Mouse (Mus musculus) hindbrain, embryonic 15.5 days (tissue): Measurements from ENCODE around the gene Sh3bp2. TPM values are rescaled to one million over a fixed set of nuclear protein-coding genes. Genes with fewer than 3 reads are reported as not detected.

Experiments
- ATAC-seq: fragments of 200-750 bp; cut with Nextera tagmentation; 2 replicates; pipeline ENCODE4 v1.8.0; 2017; ENCODE audit warnings: low read depth, moderate number of reproducible peaks, moderate TSS enrichment; ENCODE audit not compliant: low FRiP score
- H3K27ac ChIP-seq: fragments of 300-500 bp; sonication (generic); replicated peaks from 2 replicates; pipeline ENCODE4 v1.5.1; 2015; ENCODE audit warnings: mild to moderate bottlenecking, inconsistent platforms
- H3K27me3 ChIP-seq: fragments of 300-500 bp; sonication (generic); 2 replicates; pipeline ENCODE4 v1.6.1; 2015; ENCODE audit warnings: control low read depth, inconsistent platforms
- H3K36me3 ChIP-seq: fragments of 300-500 bp; sonication (generic); 2 replicates; pipeline ENCODE4 v1.6.1; 2015; ENCODE audit warnings: control low read depth, inconsistent platforms
- H3K4me1 ChIP-seq: fragments of 300-500 bp; sonication (generic); replicated peaks from 2 replicates; pipeline ENCODE4 v1.6.1; 2015; ENCODE audit warnings: control low read depth, inconsistent platforms
- H3K4me2 ChIP-seq: fragments of 300-500 bp; sonication (generic); 2 replicates; pipeline ENCODE4 v1.6.1; 2015; ENCODE audit warnings: moderate library complexity, mild to moderate bottlenecking, inconsistent platforms
- H3K4me3 ChIP-seq: fragments of 300-500 bp; sonication (generic); 2 replicates; pipeline ENCODE4 v1.5.1; 2015; ENCODE audit warnings: mild to moderate bottlenecking, inconsistent platforms
- H3K9ac ChIP-seq: fragments of 300-500 bp; sonication (generic); 2 replicates; pipeline ENCODE4 v1.6.1; 2015; ENCODE audit warnings: inconsistent platforms
- H3K9me3 ChIP-seq: fragments of 300-500 bp; sonication (generic); 2 replicates; pipeline ENCODE4 v1.6.1; 2016; ENCODE audit warnings: control low read depth, inconsistent platforms
- WGBS: fragments of 180-500 bp; shearing (Covaris S2); methylation state at CpG from one replicate; pipeline ENCODE4 v1.1.7; 2015; 5-methylcytosine and 5-hydroxymethylcytosine counted together
- polyA plus RNA-seq: library from polyadenylated mRNA; unstranded; fragments of >200 nt; fragmentation: Nextera tagmentation; extraction: Ambion mirVana; gene quantifications from 2 replicates; pipeline ENCODE4 v1.2.1, GENCODE M21; 2015

The Sh3bp2 gene
- polyA plus RNA-seq, 1 experiment from 2014 or later = 20.6 TPM

- Histone ChIP-seq H3K4me2 (no peak overlapping the region), H3K4me3 (no peak overlapping the region), H3K9ac (no peak overlapping the region), H3K27me3 (0 out of 2 replicates have a peak, but pooled peaks cover 2% of the 10 kb centered on the region), H3K4me1 (peaks cover 7% of the 10 kb centered on the region; the same call in 1 of the 2 replicates), H3K27ac (no peak overlapping the region), H3K9me3 (no peaks in the 10 kb centered on the region), H3K36me3 (no peaks in the 10 kb centered on the region)
- ATAC-seq = no peak
- WGBS = 81% methylated on average over 5 of the region's 5 CpGs
Measured at GRCm38 (mm10) chr5:34528724-34529123, 3.1 kb downstream of the Sh3bp2 start.

DNA sequence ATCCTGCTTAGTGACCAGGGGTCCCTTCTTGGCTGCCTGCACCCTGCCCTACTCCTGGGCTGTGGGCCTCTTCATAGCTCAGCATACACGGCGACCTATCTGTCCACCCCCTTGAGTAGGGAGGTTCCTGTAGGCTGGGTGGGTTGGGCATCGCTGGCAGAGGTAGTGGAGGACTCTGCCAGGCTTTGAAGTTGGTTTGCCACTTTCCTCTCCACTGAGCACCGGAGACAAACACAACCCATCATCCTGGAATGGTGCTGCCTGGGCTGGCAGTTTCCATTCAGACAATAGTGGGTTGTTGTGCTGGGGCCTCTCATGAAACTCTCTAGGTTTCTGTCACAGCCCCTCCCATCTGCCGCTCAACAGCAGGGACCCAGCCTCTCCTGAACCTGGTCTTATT lies 4.5 kb downstream of the Sh3bp2 start:
- 80% methylated on average over 5 of the region's 5 CpGs for WGBS
- H3K9ac ChIP-seq = no peak overlapping the region
- H3K4me2 ChIP-seq = no peak overlapping the region

DNA sequence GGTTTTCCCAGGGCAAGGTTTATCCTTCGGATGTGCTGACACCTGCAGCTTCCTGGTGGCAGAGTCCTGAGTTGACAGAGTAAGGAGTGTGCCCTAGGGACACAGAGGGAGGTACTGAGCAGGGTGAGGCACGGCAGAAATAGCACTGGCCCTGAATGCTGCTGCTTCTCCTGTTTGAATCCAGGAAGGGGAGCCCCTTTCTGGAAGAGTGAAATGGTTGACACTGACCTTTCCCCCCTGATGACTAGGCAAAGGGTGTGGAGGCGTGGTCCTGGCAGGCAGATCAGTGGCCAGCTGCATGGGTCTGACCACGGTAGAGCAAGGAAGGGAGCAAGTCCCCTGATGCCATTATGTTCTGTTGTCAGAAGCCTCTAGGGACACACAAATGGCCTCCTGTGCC lies 5.0 kb downstream of the Sh3bp2 start:
- no peaks in the 10 kb centered on the region for H3K9me3 ChIP-seq
- no peaks in the 10 kb centered on the region for H3K36me3 ChIP-seq
- 55% methylated on average over 4 of the region's 4 CpGs for WGBS
- no peak for ATAC-seq
- H3K4me1 ChIP-seq = peaks cover 5% of the 10 kb centered on the region; the same call in 1 of the 2 replicates
- H3K27ac ChIP-seq = no peak overlapping the region
- H3K9ac ChIP-seq = no peak overlapping the region
- H3K4me3 ChIP-seq = no peak overlapping the region
- H3K27me3 ChIP-seq = no peaks in the 10 kb centered on the region
- no peak overlapping the region for H3K4me2 ChIP-seq

More for the DNA sequence above, 4.5 kb downstream of the Sh3bp2 start:
- no peaks in the 10 kb centered on the region for H3K36me3 ChIP-seq
- no peak overlapping the region for H3K27ac ChIP-seq
- H3K4me1 ChIP-seq = peaks cover 7% of the 10 kb centered on the region; the same call in 1 of the 2 replicates
- H3K4me3 ChIP-seq = no peak overlapping the region
- no peak for ATAC-seq
- no peaks in the 10 kb centered on the region for H3K9me3 ChIP-seq
- no peaks in the 10 kb centered on the region for H3K27me3 ChIP-seq

GRCm38 (mm10) chr5:34533066-34533465 lies 7.4 kb downstream of the Sh3bp2 start:
- Histone ChIP-seq H3K9ac (no peak overlapping the region), H3K36me3 (no peaks in the 10 kb centered on the region), H3K9me3 (no peaks in the 10 kb centered on the region), H3K4me2 (no peak overlapping the region), H3K4me1 (no peaks in the 10 kb centered on the region), H3K4me3 (no peak overlapping the region), H3K27me3 (no peaks in the 10 kb centered on the region), H3K27ac (no peak overlapping the region)
- 76% methylated on average over 5 of the region's 5 CpGs for WGBS
- no peak for ATAC-seq

GRCm38 (mm10) chr5:34533820-34534219 lies 8.2 kb downstream of the Sh3bp2 start:
- Histone ChIP-seq H3K4me2 (no peak overlapping the region), H3K27ac (no peak overlapping the region), H3K9me3 (no peaks in the 10 kb centered on the region), H3K4me1 (no peaks in the 10 kb centered on the region), H3K27me3 (no peaks in the 10 kb centered on the region), H3K9ac (no peak overlapping the region), H3K36me3 (no peaks in the 10 kb centered on the region), H3K4me3 (no peak overlapping the region)
- no peak for ATAC-seq
- WGBS = 70% methylated on average over 3 of the region's 3 CpGs

GRCm38 (mm10) chr5:34534776-34535581 lies 9.3 kb downstream of the Sh3bp2 start:
- WGBS = 74% methylated on average over 5 of the region's 5 CpGs
- ATAC-seq = no peak
- no peak overlapping the region for H3K27ac ChIP-seq
- H3K9ac ChIP-seq = no peak overlapping the region
- H3K4me1 ChIP-seq = no peaks in the 10 kb centered on the region
- no peaks in the 10 kb centered on the region for H3K9me3 ChIP-seq
- no peak overlapping the region for H3K4me2 ChIP-seq
- no peaks in the 10 kb centered on the region for H3K36me3 ChIP-seq
- no peak overlapping the region for H3K4me3 ChIP-seq
- H3K27me3 ChIP-seq = no peaks in the 10 kb centered on the region

DNA sequence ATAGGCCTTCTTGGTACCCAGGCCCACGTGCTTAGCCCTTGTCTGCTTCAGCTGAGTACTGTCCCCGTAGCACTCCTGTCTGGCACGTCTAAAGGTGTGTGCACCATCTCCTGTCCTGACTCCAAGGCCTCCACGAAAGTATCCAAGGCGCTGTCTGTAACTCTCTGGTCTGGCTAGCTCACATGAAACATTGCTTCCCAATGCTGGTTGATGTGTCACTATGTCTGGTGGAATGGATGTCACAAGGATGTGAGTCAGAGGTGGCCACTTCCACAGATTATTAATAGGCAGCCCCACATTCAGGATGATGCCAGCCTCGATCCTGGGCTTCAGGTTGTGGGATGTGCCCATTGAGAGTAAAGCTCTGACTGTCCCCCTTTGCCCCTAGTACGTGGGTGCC lies 10.2 kb downstream of the Sh3bp2 start:
- Histone ChIP-seq H3K36me3 (no peaks in the 10 kb centered on the region), H3K27ac (no peak overlapping the region), H3K4me3 (no peak overlapping the region), H3K4me2 (no peak overlapping the region), H3K27me3 (no peaks in the 10 kb centered on the region), H3K9me3 (no peaks in the 10 kb centered on the region), H3K4me1 (no peaks in the 10 kb centered on the region), H3K9ac (no peak overlapping the region)
- ATAC-seq = no peak
- WGBS = 85% methylated on average over 7 of the region's 7 CpGs

DNA sequence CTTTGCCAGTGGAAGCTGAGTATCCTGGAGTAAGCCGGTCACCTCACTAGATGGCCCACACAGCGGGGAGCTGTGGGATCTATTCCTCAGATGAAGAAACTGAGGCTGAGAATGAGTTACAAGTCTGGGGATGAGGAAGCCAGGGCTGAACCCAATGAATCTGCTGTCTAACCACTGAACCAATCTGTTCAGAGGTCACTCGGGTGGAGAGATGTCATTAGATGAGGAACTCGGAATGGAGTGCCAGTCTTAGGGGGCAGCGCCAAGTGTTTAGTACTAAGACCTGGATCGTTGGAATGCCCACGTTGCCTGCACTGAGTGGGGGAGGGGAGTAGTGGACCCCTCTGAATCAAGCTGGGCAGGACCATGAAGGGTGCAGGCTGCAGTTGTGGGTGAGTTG lies 12.4 kb downstream of the Sh3bp2 start:
- no peaks in the 10 kb centered on the region for H3K4me1 ChIP-seq
- H3K4me3 ChIP-seq = no peak overlapping the region
- ATAC-seq = no peak
- no peaks in the 10 kb centered on the region for H3K36me3 ChIP-seq
- WGBS = 78% methylated on average over 7 of the region's 7 CpGs
- H3K9ac ChIP-seq = no peak overlapping the region
- no peak overlapping the region for H3K27ac ChIP-seq
- no peaks in the 10 kb centered on the region for H3K9me3 ChIP-seq
- no peaks in the 10 kb centered on the region for H3K27me3 ChIP-seq
- H3K4me2 ChIP-seq = no peak overlapping the region

DNA sequence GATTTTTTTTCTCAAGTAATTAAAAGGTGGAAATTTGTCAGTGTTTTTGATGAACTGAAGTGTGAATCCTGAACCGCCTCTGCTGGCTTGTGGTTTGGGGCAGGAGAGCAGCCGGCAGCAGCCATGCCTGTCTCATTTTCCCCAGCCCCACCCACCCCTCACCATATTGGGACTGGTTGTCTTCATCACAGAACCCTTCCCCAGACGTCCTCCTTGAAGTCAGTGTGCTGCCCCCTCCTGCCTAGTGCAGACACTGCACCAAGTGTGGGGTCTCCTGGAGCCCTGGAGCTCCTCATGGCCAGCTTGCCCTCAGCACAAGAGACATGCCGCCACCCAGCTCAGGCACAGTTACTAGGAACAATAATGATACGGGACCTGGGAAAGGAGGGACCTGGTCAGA lies 12.9 kb downstream of the Sh3bp2 start:
- ATAC-seq = no peak
- Histone ChIP-seq H3K9me3 (no peaks in the 10 kb centered on the region), H3K4me2 (no peak overlapping the region), H3K9ac (no peak overlapping the region), H3K27ac (no peak overlapping the region), H3K4me3 (no peak overlapping the region), H3K27me3 (no peaks in the 10 kb centered on the region), H3K4me1 (no peaks in the 10 kb centered on the region), H3K36me3 (no peaks in the 10 kb centered on the region)
- WGBS = 35% methylated on average over 5 of the region's 5 CpGs

DNA sequence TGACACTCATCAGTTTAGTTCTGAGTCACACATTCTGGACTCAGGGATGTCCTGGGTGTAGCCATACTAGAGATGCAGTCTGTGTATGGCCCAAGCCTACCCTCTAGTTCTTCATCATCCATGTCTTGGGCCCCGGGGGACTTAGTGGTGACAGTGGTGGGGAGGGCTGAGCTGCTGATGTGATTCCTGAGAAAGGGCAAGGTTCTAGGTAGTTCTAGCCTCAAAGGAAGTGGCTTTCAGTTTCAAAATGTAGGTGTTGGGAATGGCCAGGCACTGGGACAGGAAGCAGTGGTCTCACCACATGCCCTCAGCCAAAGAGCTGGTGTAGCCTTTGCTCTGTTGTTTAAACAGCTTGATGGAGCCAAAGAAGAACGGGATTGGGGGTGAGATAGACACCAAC lies 13.5 kb downstream of the Sh3bp2 start:
- WGBS = 87% methylated on average over 2 of the region's 2 CpGs
- Histone ChIP-seq H3K27me3 (no peaks in the 10 kb centered on the region), H3K4me2 (no peak overlapping the region), H3K36me3 (no peaks in the 10 kb centered on the region), H3K9me3 (no peaks in the 10 kb centered on the region), H3K4me3 (no peak overlapping the region), H3K4me1 (no peaks in the 10 kb centered on the region), H3K9ac (no peak overlapping the region), H3K27ac (no peak overlapping the region)
- ATAC-seq = no peak

DNA sequence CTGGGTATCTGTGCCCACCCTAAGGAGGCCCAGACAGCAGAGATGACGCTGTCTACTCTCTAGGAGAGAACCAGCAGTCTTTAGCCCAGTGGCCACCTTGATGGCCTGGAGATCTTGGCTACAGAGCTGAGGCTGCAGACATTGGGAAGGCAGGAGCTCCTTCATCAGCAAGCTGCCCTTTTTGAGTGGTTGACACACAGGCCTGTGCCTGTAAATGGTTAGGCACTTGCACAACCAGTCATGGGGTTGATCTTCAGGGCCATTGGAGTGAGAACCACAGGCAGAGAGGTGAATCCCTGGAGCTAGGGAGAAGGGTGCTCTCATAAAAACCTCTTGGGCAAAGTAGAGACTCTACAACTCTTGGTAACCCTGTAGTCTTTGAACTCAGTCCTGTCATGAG lies 16.5 kb downstream of the Sh3bp2 start:
- H3K4me2 ChIP-seq = no peak overlapping the region
- no peak overlapping the region for H3K4me3 ChIP-seq
- no peaks in the 10 kb centered on the region for H3K9me3 ChIP-seq
- no peak overlapping the region for H3K27ac ChIP-seq
- H3K36me3 ChIP-seq = no peaks in the 10 kb centered on the region
- 67% methylated on average over 1 of the region's 1 CpGs for WGBS
- no peaks in the 10 kb centered on the region for H3K27me3 ChIP-seq
- no peak for ATAC-seq
- H3K4me1 ChIP-seq = no peaks in the 10 kb centered on the region
- no peak overlapping the region for H3K9ac ChIP-seq

- H3K27ac ChIP-seq = no peak overlapping the region
- 62% methylated on average over 4 of the region's 4 CpGs for WGBS
- H3K4me3 ChIP-seq = no peak overlapping the region
- no peak overlapping the region for H3K4me2 ChIP-seq
- H3K9ac ChIP-seq = no peak overlapping the region
- H3K27me3 ChIP-seq = no peaks in the 10 kb centered on the region
- H3K36me3 ChIP-seq = no peaks in the 10 kb centered on the region
- ATAC-seq = no peak
- no peaks in the 10 kb centered on the region for H3K4me1 ChIP-seq
- no peaks in the 10 kb centered on the region for H3K9me3 ChIP-seq
Measured at GRCm38 (mm10) chr5:34543114-34543513, 17.5 kb downstream of the Sh3bp2 start.

DNA sequence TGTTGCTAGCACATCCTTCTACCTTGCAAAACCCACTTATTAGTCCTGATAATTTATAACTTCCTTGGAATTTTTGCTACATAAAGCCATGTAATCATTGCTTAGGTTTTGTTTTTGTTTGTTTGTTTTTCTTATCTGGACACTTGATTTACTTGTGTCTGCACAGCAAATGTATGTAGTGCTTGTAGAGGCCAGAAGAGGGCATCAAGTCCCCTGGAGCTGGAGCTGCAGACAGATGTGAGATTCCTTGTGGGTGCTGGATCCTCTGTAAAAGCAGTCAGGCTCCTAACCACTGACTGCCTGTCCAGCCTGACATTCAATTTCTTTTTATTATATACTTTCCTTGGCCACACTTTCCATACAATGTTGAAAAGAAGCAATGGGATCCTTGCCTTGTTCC lies 21.8 kb downstream of the Sh3bp2 start:
- Histone ChIP-seq H3K9me3 (no peaks in the 10 kb centered on the region), H3K36me3 (peaks cover 4% of the 10 kb centered on the region), H3K4me3 (no peak overlapping the region), H3K4me2 (no peak overlapping the region), H3K27me3 (no peaks in the 10 kb centered on the region), H3K27ac (no peak overlapping the region), H3K4me1 (peaks cover 24% of the 10 kb centered on the region), H3K9ac (no peak overlapping the region)
- ATAC-seq = no peak
